Mouse (Mus musculus) frontal cortex, postnatal 10 days (tissue): Measurements from ENCODE around the gene Gprc5d.
A peak's percentile ranks its signal among the peaks of the same experiment; 100 is the strongest.

Experiments used
- DNase-seq, 2 experiments: peaks; one replicate each; pipeline ENCODE4 v3.0.0; 2022; ENCODE audit warnings: low spot score in 2 of 2, mixed read lengths in 1 of 2

The Gprc5d gene

GRCm38 (mm10) chr6:135135735-135136134, 17.7 kb upstream of the Gprc5d start:
- no peak for DNase-seq

DNA sequence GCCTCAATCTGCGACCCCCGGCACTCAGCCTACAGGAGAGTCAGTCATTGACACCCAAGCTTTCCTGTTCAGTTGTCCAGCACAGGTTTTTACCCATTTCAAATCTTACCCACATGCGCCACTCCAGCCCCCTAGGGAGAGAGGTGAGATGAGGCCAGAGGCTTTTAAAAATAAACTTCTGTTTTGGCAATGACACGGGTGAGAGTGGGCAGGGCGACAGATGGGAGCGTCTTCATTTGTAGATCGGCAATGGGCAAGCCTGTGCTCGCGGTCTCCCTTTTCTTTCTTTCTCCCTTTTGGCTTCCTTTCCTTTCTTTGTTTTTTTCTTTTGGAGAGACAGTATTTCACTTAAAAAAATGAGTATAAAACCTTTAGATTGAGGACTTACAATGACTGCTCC, 15.4 kb upstream of the Gprc5d start:
- no peak for DNase-seq

- no peak for DNase-seq
Measured at GRCm38 (mm10) chr6:135133086-135133485, 15.0 kb upstream of the Gprc5d start.

GRCm38 (mm10) chr6:135124755-135125380, 6.8 kb upstream of the Gprc5d start:
- no peak for DNase-seq

DNA sequence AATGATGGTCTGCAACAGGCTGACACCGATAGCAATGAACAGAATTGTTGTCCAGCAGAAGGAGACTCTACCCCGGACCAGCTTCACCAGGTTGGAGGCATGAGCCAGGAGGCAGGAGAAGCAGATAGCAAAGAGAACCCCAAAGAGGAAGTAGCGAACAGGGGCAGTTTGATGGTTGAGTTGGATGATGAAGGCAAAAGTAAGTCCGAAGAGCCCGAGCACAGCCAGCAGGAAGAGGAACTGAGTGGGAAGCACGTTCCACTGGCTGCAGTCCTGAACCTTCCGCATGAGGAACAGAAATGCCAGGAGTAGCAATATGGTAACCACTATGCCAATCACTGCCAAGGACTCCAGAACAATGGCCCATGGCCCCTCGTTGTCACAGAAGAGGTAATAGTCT, 1.6 kb downstream of the Gprc5d start:
- DNase-seq = no peak

DNA sequence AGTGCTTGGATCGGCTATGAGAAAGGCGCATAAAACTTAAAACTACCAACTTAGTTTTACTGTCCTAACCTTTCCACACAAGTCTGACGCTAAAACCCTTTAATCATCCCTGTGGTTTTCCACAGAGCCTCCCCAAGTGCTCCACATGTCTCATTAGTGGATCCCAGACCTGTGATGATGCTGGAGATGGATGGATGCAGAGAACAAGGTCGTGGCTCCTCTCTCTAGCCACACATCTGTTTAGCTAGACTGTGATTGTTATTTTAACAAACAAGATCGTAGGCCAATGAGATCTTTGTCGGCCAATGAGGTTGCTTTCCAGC, 5.0 kb downstream of the Gprc5d start:
- DNase-seq = no peak

- no peak for DNase-seq
Measured at GRCm38 (mm10) chr6:135112411-135113113, 5.5 kb downstream of the Gprc5d start.

GRCm38 (mm10) chr6:135107014-135107413, 11.1 kb downstream of the Gprc5d start:
- no peak for DNase-seq

GRCm38 (mm10) chr6:135102736-135103303, 15.3 kb downstream of the Gprc5d start:
- DNase-seq = no peak

GRCm38 (mm10) chr6:135100787-135101472, 17.2 kb downstream of the Gprc5d start:
- DNase-seq = no peak

DNA sequence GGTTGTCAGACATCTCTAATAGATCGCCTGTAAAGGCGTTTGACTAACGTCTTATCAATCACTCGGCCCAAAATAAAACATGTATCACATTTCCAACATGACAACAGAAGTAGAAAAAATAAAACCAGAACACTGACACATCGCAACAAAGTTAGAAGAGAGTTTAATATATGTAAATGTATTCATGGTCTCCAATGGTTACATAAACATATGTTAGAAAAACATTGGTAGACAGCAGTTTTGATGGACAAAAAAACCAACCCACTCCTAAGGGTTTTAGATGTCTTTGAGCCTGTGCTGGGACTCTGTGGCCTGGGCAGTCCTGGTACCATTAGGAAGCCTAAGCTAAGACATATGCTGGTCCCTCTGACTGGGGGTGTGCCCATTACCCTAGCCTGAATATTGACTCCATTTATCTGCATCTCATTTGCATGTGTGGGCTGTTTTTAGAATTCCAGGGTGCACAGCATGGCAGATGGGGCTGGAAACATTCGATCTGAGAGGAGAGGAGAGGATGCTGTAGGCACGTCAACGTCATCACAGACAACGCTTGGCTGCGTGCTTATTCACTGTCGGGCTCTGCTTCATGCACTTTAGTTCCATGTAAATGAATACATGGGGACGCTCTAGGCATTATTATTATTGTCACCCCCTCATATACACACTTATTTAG, 25.1 kb downstream of the Gprc5d start:
- DNase-seq = peak; percentile 45 to 47

DNA sequence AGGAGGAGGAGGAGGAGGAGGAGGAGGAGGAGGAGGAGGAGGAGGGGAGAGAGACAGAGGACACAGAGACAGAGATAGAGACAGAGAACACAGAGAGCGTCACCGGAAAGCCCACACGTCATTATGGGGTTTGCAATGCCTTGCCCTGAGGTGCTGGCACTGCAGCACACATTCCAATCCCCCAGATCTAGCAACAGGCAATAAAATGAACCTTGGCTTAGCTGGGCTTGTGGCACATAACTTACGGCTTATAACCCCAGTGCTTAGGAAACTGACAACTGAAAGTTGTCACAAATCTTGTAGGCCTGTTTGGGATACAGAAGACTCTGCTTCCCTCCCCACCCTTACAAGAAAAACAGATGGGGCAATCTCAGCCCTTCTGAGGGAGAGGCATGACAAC, 27.4 kb downstream of the Gprc5d start:
- DNase-seq = no peak

- peak in 1 of 2 experiments; percentile 41 for DNase-seq
Measured at GRCm38 (mm10) chr6:135089786-135090185, 28.3 kb downstream of the Gprc5d start.

DNA sequence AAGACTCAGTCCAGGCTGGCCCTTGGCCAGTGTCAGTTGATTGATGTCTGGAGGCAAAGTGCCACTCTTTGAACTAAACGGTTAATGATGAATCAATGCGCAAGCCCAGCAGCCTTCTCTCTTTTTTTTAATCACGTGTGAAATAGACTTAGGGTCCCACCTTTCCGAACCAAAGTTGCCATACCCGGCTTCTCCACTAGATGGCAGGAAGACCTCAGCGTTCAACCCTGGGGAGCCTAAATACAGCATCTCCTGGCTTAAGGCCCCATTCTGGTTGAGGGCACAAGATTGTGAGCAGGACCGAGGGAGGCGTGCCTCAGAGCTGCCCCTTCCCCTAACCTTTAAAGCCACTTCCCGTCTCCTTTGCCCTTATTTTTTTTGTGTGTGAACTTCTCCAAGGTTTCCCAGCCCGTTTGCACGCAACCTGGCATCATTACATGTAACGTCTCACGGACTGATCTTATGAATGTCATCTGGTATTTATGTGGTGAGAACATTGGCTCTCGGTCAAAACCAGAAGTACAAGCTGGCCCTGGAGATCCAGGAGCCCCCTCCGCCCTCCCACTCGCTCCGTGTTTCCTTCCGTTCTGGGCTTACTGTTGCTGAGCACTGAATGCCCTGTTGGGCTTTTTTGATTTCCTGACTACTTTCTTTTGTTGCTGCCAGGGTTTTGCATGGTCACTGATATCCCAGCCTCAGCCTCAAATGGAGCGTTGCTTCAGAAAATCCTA, 30.2 kb downstream of the Gprc5d start:
- DNase-seq = peak; percentile 59 to 85

GRCm38 (mm10) chr6:135085703-135086102, 32.4 kb downstream of the Gprc5d start:
- no peak for DNase-seq

GRCm38 (mm10) chr6:135083991-135084502, 34.0 kb downstream of the Gprc5d start:
- DNase-seq = no peak

DNA sequence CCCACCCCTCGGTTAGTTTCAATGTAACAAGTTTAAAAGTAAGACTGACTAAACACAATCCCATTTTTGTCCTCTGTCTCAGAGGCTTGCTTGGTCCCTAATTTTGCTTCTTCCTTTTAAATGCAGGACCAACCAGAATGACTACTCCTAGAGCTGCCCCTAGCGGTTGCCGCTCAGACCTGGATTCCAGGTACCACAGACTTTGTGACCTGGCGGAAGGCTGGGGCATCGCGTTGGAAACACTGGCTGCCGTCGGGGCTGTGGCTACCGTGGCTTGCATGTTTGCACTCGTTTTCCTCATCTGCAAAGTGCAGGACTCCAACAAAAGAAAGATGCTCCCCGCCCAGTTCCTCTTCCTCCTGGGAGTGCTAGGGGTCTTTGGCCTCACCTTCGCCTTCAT, 39.7 kb downstream of the Gprc5d start:
- DNase-seq = no peak

DNA sequence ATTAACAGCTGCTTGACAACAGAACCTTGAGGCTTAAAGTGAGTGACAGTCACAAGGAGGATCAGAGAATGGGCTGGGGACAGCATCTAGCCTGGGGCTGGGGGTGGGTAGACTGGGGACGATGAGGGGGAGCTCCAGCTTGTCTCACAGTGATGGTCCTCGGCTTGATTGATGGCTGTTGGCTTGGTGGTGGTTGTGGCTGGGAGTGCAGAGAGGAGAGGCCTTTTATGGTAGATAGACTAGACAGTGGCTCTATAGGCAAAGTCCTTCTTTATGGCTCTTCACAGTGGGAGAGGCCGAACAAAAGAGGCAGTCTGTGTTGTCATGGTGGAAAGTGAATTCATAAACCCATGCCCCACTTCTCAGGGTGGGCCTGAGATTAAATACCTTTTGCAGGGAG, 41.9 kb downstream of the Gprc5d start:
- DNase-seq = no peak

GRCm38 (mm10) chr6:135074405-135074947, 43.6 kb downstream of the Gprc5d start:
- DNase-seq = no peak

GRCm38 (mm10) chr6:135070347-135070746, 47.7 kb downstream of the Gprc5d start:
- DNase-seq = no peak

DNA sequence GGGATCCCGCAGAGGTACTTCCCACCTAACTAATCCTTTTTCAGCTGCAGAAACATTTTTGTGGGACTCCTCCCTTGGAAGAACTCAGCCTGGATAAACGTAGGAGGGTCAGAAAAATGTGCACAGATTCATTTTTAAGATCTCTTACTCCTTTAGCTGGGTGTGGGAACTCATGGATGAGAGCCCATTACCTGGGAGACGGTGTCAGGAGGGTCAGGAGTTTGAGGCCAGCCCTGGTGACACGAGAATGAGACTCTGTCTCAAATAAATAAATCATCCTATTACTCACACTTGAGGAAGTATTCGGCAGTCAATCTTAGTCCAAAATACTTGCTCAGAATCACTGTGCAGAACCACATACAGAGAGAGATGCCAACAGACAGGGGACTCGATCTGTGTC, 48.2 kb downstream of the Gprc5d start:
- DNase-seq = no peak
